In genomic region chr2:21864061-21864460, GRCm38 (mm10) we compare ENCODE assay signal across 20 mouse cellular contexts.
A peak's percentile ranks its signal among the peaks of the same experiment; 100 is the strongest.
DNase-seq lines count a peak whose midpoint lies in the region; TF ChIP-seq lines count a peak whose summit lies in the region.
"Had no signal": no experiment of that assay in that cellular context is flagged by ENCODE, and none has a peak within 500 bp of the region (broad histone marks: within the 10 kb centered on the region; RNA-seq: fewer than 3 reads in every experiment).

No protein-coding gene starts in this region.

- intact Hi-C loops in heart, adult 2 months (cut with DNase I), result no loop called here

- H3K4me1 ChIP-seq in cerebellum, adult 2 months (ENCODE audit: control insufficient read depth, insufficient read depth, low read length), result peaks cover 8% of the 10 kb centered on the region; the same call in 1 of the 2 replicates
- H3K4me1 ChIP-seq in heart, adult 2 months (ENCODE audit: control insufficient read depth, insufficient read depth, low read length), result no peaks in the 10 kb centered on the region
- H3K4me1 ChIP-seq: embryonic facial prominence, embryonic 13.5 days; forebrain, embryonic 13.5 days; heart, embryonic 15.5 days; hindbrain, embryonic 10.5 days; intestine, embryonic 15.5 days had no signal

- no peak overlapping the region for H3K9ac ChIP-seq in heart, adult 2 months (ENCODE audit: low read depth, low read length)
- H3K9ac ChIP-seq: embryonic facial prominence, embryonic 13.5 days; forebrain, embryonic 13.5 days; heart, embryonic 15.5 days; hindbrain, embryonic 14.5 days; intestine, embryonic 15.5 days had no signal

- DNase-seq in right cerebral cortex, adult 2 months (ENCODE audit: low spot score in 2 of 2), result peak; percentile 9 to 25
- no peak for DNase-seq in right cerebral cortex, postnatal 36 days (ENCODE audit: low spot score in 2 of 2)
- DNase-seq in cerebellum, adult 2 months, result peak; percentile 51 to 75
- peak; percentile 31 to 52 for DNase-seq in cerebellum, postnatal 25 days
- no peak for DNase-seq in ovary, postnatal 36 days (ENCODE audit: low spot score)
- DNase-seq in MN1 (ENCODE audit: low spot score), result no peak
- no peak for DNase-seq in heart, adult 2 months
- DNase-seq: adrenal gland, adult 2 months; adrenal gland, postnatal 25 days; gastrocnemius, postnatal 10 days; heart, adult 18-20 months; heart, postnatal 14 days; kidney, adult 2 months had no signal

- H3K4me3 ChIP-seq in cerebellum, adult 2 months (replicated peaks; ENCODE audit: insufficient read depth, low read depth, low read length), result no peak overlapping the region
- H3K4me3 ChIP-seq in heart, adult 2 months, result no peak overlapping the region
- H3K4me3 ChIP-seq: embryonic facial prominence, embryonic 13.5 days; forebrain, embryonic 13.5 days; heart, embryonic 15.5 days; hindbrain, embryonic 10.5 days; intestine, embryonic 15.5 days had no signal

- H3K27ac ChIP-seq in cerebellum, adult 2 months (ENCODE audit: insufficient read depth, low read length), result peak overlapping the region; percentile 11; the same call in 1 of the 2 replicates
- H3K27ac ChIP-seq in heart, adult 2 months, result no peak overlapping the region
- H3K27ac ChIP-seq: embryonic facial prominence, embryonic 13.5 days; forebrain, embryonic 13.5 days; heart, embryonic 15.5 days; hindbrain, embryonic 10.5 days; hindbrain, embryonic 14.5 days; intestine, embryonic 15.5 days had no signal

- H3K79me2 ChIP-seq in heart, adult 2 months (replicated peaks; ENCODE audit: control insufficient read depth, insufficient read depth, low read length), result no peaks in the 10 kb centered on the region

- no peak for TF ChIP-seq CTCF in cerebellum, adult 2 months (IDR thresholded peaks at IDR 0.05; ENCODE audit: borderline replicate concordance, insufficient read depth, low read depth, low read length)
- no peak for TF ChIP-seq CTCF in heart, adult 2 months (IDR thresholded peaks at IDR 0.05)

- no peak for TF ChIP-seq EP300 in heart, adult 2 months (IDR thresholded peaks at IDR 0.05; ENCODE audit: insufficient read depth, low read depth, low read length)

- H3K36me3 ChIP-seq in heart, adult 2 months (ENCODE audit: control insufficient read depth, insufficient read depth, low read length), result no peaks in the 10 kb centered on the region
- H3K36me3 ChIP-seq: embryonic facial prominence, embryonic 13.5 days; heart, embryonic 15.5 days; hindbrain, embryonic 10.5 days; intestine, embryonic 15.5 days had no signal

- H3K27me3 ChIP-seq in cerebellum, adult 2 months (ENCODE audit: control insufficient read depth, insufficient read depth, low read length), result no peaks in the 10 kb centered on the region
- no peaks in the 10 kb centered on the region for H3K27me3 ChIP-seq in heart, adult 2 months (ENCODE audit: control insufficient read depth, insufficient read depth, low read length)
- H3K27me3 ChIP-seq: CH12.LX; embryonic facial prominence, embryonic 13.5 days; forebrain, embryonic 13.5 days; heart, embryonic 15.5 days; intestine, embryonic 15.5 days had no signal

- TF ChIP-seq POLR2A in cerebellum, adult 2 months (IDR thresholded peaks at IDR 0.05; ENCODE audit: borderline replicate concordance, insufficient read depth, low read length), result no peak
- TF ChIP-seq POLR2A in heart, adult 2 months (IDR thresholded peaks at IDR 0.05; ENCODE audit: insufficient read depth, low read depth, low read length), result no peak

Comparison
In these comparisons a context has a peak if more than half of its experiments do, and no peak if none do; other contexts are left out.
1. DNase-seq: peak in right cerebral cortex, adult 2 months (2 of 2), cerebellum, adult 2 months (2 of 2) and cerebellum, postnatal 25 days (2 of 2); none in right cerebral cortex, postnatal 36 days (0 of 2), ovary, postnatal 36 days (single experiment), MN1 (single experiment) and heart, adult 2 months (0 of 2).